Mouse (Mus musculus) stomach, embryonic 15.5 days (tissue): Measurements from ENCODE around the gene Slc16a5. TPM values are rescaled to one million over a fixed set of nuclear protein-coding genes. Genes with fewer than 3 reads are reported as not detected.

ENCODE experiments used
- ATAC-seq: fragments of 200-750 bp; cut with Nextera tagmentation; 2 replicates; pipeline ENCODE4 v1.8.0; 2017; ENCODE audit warnings: low read depth, moderate number of reproducible peaks, moderate TSS enrichment; ENCODE audit not compliant: insufficient read depth, low FRiP score
- H3K27ac ChIP-seq: fragments of 300-500 bp; sonication (generic); 2 replicates; pipeline ENCODE4 v1.5.1; 2015; ENCODE audit warnings: mild to moderate bottlenecking, inconsistent platforms
- H3K27me3 ChIP-seq: fragments of 300-500 bp; sonication (generic); replicated peaks from 2 replicates; pipeline ENCODE4 v1.6.1; 2015; ENCODE audit warnings: inconsistent platforms
- H3K36me3 ChIP-seq: fragments of 300-500 bp; sonication (generic); 2 replicates; pipeline ENCODE4 v1.6.1; 2015; ENCODE audit warnings: inconsistent platforms
- H3K4me1 ChIP-seq: fragments of 300-500 bp; sonication (generic); 2 replicates; pipeline ENCODE4 v1.6.1; 2015; ENCODE audit warnings: inconsistent platforms
- H3K4me2 ChIP-seq: fragments of 300-500 bp; sonication (generic); 2 replicates; pipeline ENCODE4 v1.6.1; 2015; ENCODE audit warnings: mild to moderate bottlenecking, inconsistent platforms
- H3K4me3 ChIP-seq: fragments of 300-500 bp; sonication (generic); replicated peaks from 2 replicates; pipeline ENCODE4 v1.5.1; 2015; ENCODE audit warnings: inconsistent platforms
- H3K9ac ChIP-seq: fragments of 300-500 bp; sonication (generic); 2 replicates; pipeline ENCODE4 v1.6.1; 2015; ENCODE audit warnings: inconsistent platforms
- H3K9me3 ChIP-seq: fragments of 300-500 bp; sonication (generic); 2 replicates; pipeline ENCODE4 v1.6.1; 2016; ENCODE audit warnings: inconsistent platforms
- WGBS: fragments of 180-500 bp; shearing (Covaris S2); methylation state at CpG from one replicate; pipeline ENCODE4 v1.1.7; 2015; 5-methylcytosine and 5-hydroxymethylcytosine counted together
- polyA plus RNA-seq: library from polyadenylated mRNA; unstranded; fragments of >200 nt; fragmentation: Nextera tagmentation; extraction: Ambion mirVana; gene quantifications from 2 replicates; pipeline ENCODE4 v1.2.1, GENCODE M21; 2015

Gene Slc16a5
- polyA plus RNA-seq, 1 experiment from 2014 or later = 2.3 TPM

DNA sequence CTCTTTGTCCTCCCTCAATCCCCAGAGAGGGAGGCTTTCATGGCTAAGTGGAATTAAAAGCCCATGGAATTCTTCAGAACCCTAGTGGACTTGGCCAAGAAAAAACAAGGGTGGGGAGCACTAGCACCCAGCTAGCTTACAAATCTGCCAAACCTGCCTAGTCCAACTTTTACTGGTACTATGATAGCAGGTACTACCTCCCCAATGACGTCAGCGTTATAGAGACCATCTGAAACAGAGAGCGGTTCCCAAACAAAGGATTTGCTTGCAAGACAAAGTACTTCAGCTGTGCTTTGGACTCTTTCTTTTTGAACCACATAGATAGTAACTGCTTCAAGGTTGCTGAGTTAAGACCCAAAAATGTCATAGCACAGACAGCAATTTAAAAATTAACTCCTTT lies 49.7 kb downstream of the Slc16a5 start:
- Histone ChIP-seq H3K36me3 (no peaks in the 10 kb centered on the region), H3K27me3 (no peaks in the 10 kb centered on the region), H3K4me1 (peaks cover 47% of the 10 kb centered on the region), H3K4me3 (peak overlapping the region; percentile 90), H3K9me3 (no peaks in the 10 kb centered on the region), H3K27ac (peak overlapping the region; percentile 89), H3K4me2 (peak overlapping the region; percentile 76), H3K9ac (peak overlapping the region; percentile 22; the same call in 1 of the 2 replicates)
- 26% methylated on average over 3 of the region's 3 CpGs for WGBS
- no peak for ATAC-seq

DNA sequence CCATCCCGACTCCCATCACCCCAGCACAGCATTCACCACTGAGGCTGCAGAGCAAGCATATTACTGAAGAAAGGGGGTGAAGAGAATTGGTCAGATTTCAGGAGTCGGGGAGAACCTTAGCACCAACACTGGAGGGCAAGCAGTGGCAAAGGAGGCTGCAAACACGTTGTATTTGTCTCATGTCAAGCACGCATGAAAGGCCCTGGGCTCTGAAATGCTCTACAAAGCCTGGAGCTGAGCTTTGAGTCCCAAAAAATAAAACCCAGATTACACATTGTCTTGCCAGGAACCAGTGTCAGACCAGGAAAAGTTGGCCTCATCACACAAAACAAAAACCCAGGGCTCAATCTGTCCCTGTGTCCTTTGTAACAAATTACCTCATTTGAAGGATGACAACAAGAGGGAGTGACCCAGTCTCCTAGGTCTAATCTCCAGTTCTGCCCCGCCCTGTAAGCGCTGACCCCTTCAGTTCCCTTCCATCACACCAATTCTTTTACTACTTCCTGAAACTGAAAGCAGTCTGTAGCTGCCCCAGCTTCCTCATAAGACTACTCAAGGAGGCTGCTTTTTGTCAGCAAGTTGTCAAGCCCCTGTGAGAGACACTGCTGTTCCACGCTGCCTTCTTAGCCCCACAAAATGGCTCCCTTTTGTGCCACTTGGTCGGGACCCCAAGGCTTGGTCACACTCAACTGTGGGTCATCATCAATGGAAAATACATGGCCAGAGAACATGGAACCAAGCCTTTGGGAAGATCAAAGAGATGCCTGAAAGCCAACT lies 50.3 kb downstream of the Slc16a5 start:
- Histone ChIP-seq H3K36me3 (no peaks in the 10 kb centered on the region), H3K27ac (peak overlapping the region; percentile 89)
- no peak for ATAC-seq

DNA sequence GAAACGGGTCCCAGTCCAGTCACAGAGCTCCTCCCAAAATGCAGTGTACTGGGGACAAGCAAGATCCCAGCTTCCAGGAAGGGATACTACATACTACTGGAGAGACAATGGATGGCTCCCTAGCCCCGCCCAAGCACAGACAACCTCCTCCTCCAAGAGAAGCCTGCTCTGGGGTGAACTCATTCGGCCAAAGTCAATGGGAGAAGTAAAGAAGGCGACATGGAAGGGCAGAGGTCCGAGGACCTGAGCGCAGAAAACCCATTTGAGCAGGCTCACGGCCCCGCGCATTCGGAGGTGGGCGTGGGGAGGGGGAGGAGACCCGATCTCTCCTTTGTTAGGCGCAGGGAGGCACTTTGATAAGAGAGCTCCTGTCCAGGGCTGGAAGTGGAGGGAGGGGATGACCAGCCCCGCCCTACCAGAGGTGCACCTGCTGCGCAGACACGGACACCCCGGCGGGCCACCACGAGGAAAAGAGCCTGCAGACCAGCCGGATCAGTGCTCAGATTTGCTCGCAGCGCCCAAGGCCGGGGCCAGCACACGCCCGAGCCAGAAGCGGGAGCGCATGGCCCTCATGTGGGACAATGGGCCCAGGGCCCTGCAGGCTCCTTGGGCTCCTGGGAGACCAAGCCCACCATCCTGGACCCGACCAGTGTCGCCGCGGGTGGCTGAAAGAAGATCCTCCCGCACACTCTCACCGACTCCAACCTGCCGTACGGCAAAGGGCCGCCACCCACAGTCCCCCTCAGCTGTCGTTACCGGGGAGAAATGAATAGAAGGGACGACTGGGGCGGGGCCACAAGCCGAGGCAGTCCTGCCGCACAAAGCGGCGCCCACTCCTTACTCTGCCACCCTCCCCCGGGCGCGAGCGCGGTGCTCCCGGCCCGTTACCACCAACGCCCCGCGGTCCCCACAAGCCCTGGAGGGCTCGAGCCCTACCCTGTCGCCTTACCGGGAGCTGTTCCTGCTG lies 51.3 kb downstream of the Slc16a5 start:
- peak overlapping the region; percentile 92 for H3K9ac ChIP-seq
- H3K27ac ChIP-seq = peak overlapping the region; percentile 89
- ATAC-seq = peak; percentile 32

More for the DNA sequence above, 50.3 kb downstream of the Slc16a5 start:
- H3K9me3 ChIP-seq = no peaks in the 10 kb centered on the region
- 20% methylated on average over 8 of the region's 8 CpGs for WGBS
- H3K27me3 ChIP-seq = no peaks in the 10 kb centered on the region
- peaks cover 43% of the 10 kb centered on the region for H3K4me1 ChIP-seq
- peak overlapping the region; percentile 92; the same call in 1 of the 2 replicates for H3K9ac ChIP-seq
- peak overlapping the region; percentile 76 for H3K4me2 ChIP-seq
- peak overlapping the region; percentile 90 for H3K4me3 ChIP-seq

DNA sequence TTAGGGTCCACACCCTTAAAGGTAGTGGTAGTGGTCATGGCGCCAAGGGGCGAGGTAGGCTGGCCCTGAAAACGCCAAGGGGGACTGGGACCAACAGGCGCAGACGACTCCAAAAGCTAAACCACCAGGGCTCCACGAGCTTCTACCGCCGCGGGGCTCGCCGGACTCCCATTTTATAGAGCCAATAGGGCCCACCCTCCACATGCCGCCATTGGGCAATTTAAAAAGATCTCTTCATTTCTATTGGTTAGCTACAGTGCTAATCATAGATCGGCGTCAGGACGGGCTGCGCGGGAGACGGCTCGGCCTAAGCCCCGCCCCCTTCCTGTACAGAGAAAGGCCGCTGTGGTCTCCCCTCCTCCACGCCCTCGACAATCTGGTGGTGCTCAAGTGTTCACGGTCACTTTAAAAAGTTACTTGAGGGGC lies 52.0 kb downstream of the Slc16a5 start, which contains the start of gene Jpt1:
Gene Jpt1 (minus strand): TSS at position 150 of the 426 bp plus-strand sequence.
- H3K27me3 ChIP-seq = no peaks in the 10 kb centered on the region
- peak; percentile 95 for ATAC-seq
- H3K36me3 ChIP-seq = no peaks in the 10 kb centered on the region
- peak within 1 kb of the TSS; percentile 92 for H3K9ac ChIP-seq
- no peaks in the 10 kb centered on the region for H3K9me3 ChIP-seq
- peaks cover 33% of the 10 kb centered on the region for H3K4me1 ChIP-seq
- peak within 1 kb of the TSS; percentile 76 for H3K4me2 ChIP-seq
- peak within 1 kb of the TSS; percentile 89 for H3K27ac ChIP-seq
- H3K4me3 ChIP-seq = peak within 1 kb of the TSS; percentile 90
- under 1% methylated on average over 24 of the region's 24 CpGs for WGBS

More for the DNA sequence above, 51.3 kb downstream of the Slc16a5 start:
- Histone ChIP-seq H3K4me1 (peaks cover 38% of the 10 kb centered on the region), H3K36me3 (no peaks in the 10 kb centered on the region), H3K9me3 (no peaks in the 10 kb centered on the region), H3K4me3 (peak overlapping the region; percentile 90), H3K4me2 (peak overlapping the region; percentile 76), H3K27me3 (no peaks in the 10 kb centered on the region)
- WGBS = under 1% methylated on average over 56 of the region's 57 CpGs

DNA sequence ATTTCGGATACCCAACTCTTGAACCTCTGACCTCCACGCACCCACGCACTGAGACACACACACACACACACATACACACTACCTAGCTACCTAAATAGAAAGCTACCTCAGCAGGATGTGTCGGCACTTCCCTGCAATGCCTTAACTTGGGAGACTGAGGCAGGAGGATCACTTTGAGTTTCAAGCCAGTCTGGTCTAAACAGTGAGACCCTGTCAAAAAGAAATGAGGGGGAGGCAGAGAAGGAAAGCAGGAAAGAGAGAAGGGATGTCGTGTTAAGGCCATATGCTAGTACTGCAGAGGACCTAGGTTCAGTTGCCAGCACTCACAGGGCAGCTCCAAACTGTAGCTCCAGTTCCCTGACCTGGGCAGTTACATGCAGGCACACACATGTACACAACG lies 52.7 kb downstream of the Slc16a5 start:
- Histone ChIP-seq H3K9ac (no peak overlapping the region), H3K36me3 (no peaks in the 10 kb centered on the region), H3K4me1 (peaks cover 29% of the 10 kb centered on the region), H3K27ac (no peak overlapping the region), H3K27me3 (no peaks in the 10 kb centered on the region), H3K4me2 (no peak overlapping the region), H3K4me3 (no peak overlapping the region), H3K9me3 (no peaks in the 10 kb centered on the region)
- ATAC-seq = no peak
- WGBS = 64% methylated on average over 6 of the region's 6 CpGs

DNA sequence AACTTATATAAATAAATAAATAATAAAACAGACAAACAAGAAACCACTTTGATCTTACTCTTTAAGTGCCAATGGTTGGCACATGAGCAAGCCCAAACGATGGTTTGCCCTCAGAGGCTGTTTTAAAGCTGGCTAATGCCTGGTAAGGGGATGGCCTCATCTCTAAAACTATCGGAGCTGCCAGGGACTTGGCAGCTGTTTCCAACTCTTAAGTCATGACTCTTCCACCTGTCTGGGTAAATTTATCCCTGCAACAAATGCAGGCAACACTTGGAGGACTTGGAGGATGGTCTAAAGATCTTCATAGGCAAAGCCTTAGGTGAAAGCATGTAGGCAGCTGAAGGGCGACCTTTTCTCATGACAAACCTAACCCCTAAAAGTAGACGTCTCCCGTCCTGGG lies 54.7 kb downstream of the Slc16a5 start:
- no peak for ATAC-seq
- no peaks in the 10 kb centered on the region for H3K9me3 ChIP-seq
- no peak overlapping the region for H3K4me2 ChIP-seq
- no peak overlapping the region for H3K4me3 ChIP-seq
- H3K36me3 ChIP-seq = no peaks in the 10 kb centered on the region
- no peak overlapping the region for H3K9ac ChIP-seq
- H3K27me3 ChIP-seq = no peaks in the 10 kb centered on the region
- peaks cover 10% of the 10 kb centered on the region for H3K4me1 ChIP-seq
- no peak overlapping the region for H3K27ac ChIP-seq
- 80% methylated on average over 5 of the region's 5 CpGs for WGBS

DNA sequence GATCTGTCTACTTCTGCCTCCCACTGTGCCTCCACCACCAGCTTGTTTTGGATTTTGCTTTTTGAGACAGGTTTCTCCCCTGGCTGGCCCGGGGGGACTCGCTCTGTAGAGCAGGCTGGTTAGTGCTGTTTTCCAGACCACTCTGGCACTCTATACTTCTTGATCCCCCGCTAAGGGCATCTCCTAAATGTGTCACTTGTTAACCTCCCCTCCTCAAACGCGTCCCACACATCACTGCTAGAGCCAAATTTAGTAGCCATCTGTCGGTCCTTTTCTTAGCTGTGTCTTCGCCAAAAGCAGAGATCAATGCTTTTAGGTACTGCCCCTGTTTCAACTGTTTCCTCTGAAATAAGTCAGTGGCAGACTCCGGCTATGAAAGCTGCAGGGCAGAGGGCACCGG lies 56.4 kb downstream of the Slc16a5 start:
- no peak overlapping the region for H3K9ac ChIP-seq
- no peak overlapping the region for H3K27ac ChIP-seq
- H3K9me3 ChIP-seq = no peaks in the 10 kb centered on the region
- WGBS = 62% methylated on average over 9 of the region's 9 CpGs
- H3K4me2 ChIP-seq = no peak overlapping the region
- no peaks in the 10 kb centered on the region for H3K27me3 ChIP-seq
- no peaks in the 10 kb centered on the region for H3K4me1 ChIP-seq
- H3K4me3 ChIP-seq = no peak overlapping the region
- ATAC-seq = no peak
- peaks cover 6% of the 10 kb centered on the region for H3K36me3 ChIP-seq

DNA sequence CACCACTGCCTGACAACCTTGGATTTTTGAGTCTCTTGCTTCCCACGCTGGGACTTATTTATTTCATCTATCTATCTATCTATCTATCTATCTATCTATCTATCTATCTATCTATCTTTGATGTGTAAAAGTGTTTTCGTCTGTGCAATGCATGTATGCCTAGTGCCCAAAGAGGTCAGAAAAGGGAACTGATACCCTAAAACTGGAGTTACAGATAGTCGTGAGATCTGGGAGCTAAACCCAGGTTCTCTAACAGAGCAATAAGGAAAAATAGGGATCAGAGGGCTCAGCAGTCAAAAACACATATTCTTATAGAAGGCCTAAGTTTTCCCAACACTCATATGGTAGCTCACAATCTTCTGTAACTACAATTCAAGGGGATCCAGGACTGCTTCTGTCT lies 57.3 kb downstream of the Slc16a5 start:
- peaks cover 12% of the 10 kb centered on the region for H3K36me3 ChIP-seq
- no peak for ATAC-seq
- no peak overlapping the region for H3K4me3 ChIP-seq
- H3K9me3 ChIP-seq = no peaks in the 10 kb centered on the region
- no peaks in the 10 kb centered on the region for H3K27me3 ChIP-seq
- H3K9ac ChIP-seq = no peak overlapping the region
- H3K27ac ChIP-seq = no peak overlapping the region
- H3K4me2 ChIP-seq = no peak overlapping the region
- WGBS = 75% methylated on average over 3 of the region's 3 CpGs
- no peaks in the 10 kb centered on the region for H3K4me1 ChIP-seq

DNA sequence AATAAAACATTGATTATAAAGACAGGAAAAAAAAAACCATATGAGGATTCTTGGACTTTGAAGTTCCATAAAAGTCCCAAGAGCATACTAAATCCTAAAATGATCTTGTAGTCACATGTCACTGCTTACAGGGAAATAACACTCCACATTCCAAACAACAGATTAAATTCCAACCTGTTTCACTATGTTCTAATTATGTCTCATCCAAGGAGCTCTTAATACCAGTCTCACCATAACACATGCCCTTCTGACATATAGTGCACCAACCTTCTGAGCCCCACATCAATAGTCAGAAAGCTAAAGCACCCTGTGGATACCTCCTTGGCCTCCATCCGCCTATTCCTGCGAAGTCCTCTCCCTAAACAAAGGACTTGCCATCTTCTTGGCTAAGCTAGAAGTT lies 57.9 kb downstream of the Slc16a5 start:
- H3K27me3 ChIP-seq = no peaks in the 10 kb centered on the region

DNA sequence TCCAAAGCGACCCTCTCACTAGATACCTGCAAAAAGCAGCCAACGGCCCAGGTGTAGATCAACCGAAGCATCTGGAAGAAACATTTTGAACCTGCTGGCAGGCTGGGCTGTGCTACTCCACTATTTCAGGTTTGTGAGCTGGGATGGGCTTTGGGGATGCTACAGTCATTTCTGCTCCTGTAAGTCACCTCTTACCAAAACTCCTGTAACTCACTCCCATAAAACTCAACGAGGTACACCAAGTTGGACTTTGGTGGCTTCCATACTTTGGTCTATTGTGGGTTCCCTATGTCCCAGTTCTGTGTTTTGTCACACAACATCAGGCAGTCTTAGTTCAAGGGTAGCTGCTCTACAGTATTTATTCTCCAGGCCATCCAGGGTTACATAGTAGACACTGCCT lies 58.8 kb downstream of the Slc16a5 start:
- Histone ChIP-seq H3K9me3 (no peaks in the 10 kb centered on the region), H3K4me1 (no peaks in the 10 kb centered on the region), H3K27ac (no peak overlapping the region), H3K36me3 (peaks cover 25% of the 10 kb centered on the region), H3K9ac (no peak overlapping the region), H3K27me3 (no peaks in the 10 kb centered on the region), H3K4me2 (no peak overlapping the region), H3K4me3 (no peak overlapping the region)
- WGBS = 80% methylated on average over 4 of the region's 4 CpGs
- ATAC-seq = no peak

More for the DNA sequence above, 57.9 kb downstream of the Slc16a5 start:
- ATAC-seq = no peak
- H3K9ac ChIP-seq = no peak overlapping the region
- peaks cover 18% of the 10 kb centered on the region for H3K36me3 ChIP-seq
- 84% methylated on average over 2 of the region's 2 CpGs for WGBS
- H3K9me3 ChIP-seq = no peaks in the 10 kb centered on the region
- no peak overlapping the region for H3K4me3 ChIP-seq
- no peak overlapping the region for H3K4me2 ChIP-seq
- H3K27ac ChIP-seq = no peak overlapping the region
- no peaks in the 10 kb centered on the region for H3K4me1 ChIP-seq

DNA sequence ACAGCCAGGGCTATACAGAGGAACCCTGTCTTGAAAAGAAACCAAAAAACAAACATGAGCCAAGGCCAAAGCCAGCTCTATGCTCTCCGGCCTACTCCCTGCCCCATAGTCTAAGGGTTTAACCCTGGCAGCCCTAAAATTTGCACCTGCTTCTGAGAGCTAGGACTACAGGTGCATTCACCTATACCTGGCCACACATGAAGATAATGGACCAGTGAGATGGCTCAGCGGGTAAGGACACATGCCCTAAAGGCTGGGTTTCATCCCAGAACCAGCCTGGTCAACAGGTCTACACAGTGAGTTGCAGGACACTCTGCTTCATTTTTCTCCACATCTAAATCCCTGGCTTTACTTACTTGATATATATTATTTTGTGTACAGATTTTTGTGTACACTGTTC lies 60.0 kb downstream of the Slc16a5 start:
- H3K4me2 ChIP-seq = no peak overlapping the region
- no peaks in the 10 kb centered on the region for H3K4me1 ChIP-seq
- ATAC-seq = no peak
- no peaks in the 10 kb centered on the region for H3K9me3 ChIP-seq
- no peak overlapping the region for H3K9ac ChIP-seq
- H3K36me3 ChIP-seq = peaks cover 35% of the 10 kb centered on the region
- H3K27me3 ChIP-seq = no peaks in the 10 kb centered on the region
- no peak overlapping the region for H3K4me3 ChIP-seq
- H3K27ac ChIP-seq = no peak overlapping the region
- WGBS = 91% methylated on average over 2 of the region's 2 CpGs

DNA sequence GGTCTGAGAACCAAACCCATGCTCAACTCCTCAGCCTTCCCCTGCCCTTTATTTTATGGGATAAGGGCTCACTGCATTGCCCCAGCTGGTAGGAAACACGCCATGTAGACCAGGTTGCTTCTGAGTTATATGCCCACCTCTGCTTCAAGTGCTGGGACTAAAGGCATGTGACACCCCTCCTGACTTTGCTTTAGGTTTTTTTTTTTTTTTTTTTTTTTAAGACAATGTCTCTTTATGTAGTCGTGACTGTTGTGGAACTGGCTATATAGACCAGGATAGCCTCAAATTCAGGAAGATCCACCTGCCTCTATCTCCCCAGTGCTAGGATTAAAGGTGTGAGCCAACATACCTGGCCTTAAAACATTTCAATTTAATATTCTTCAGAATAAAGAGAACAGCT lies 60.4 kb downstream of the Slc16a5 start:
- H3K4me1 ChIP-seq = no peaks in the 10 kb centered on the region
- ATAC-seq = no peak
- H3K36me3 ChIP-seq = peaks cover 39% of the 10 kb centered on the region
- no peak overlapping the region for H3K9ac ChIP-seq
- WGBS = 69% methylated on average over 2 of the region's 2 CpGs
- no peak overlapping the region for H3K27ac ChIP-seq
- no peaks in the 10 kb centered on the region for H3K27me3 ChIP-seq
- H3K4me3 ChIP-seq = no peak overlapping the region
- no peak overlapping the region for H3K4me2 ChIP-seq
- no peaks in the 10 kb centered on the region for H3K9me3 ChIP-seq
